Mouse (Mus musculus) limb, embryonic 14.5 days (tissue): Measurements from ENCODE around the gene Ccdc85b. TPM values are rescaled to one million over a fixed set of nuclear protein-coding genes. Genes with fewer than 3 reads are reported as not detected.
"Not testable (repeated sequence)": the region's sequence is repeated elsewhere in the genome, so short reads cannot be mapped to it uniquely, and the experiment has no call there.

Experiments used
- ATAC-seq: fragments of 200-750 bp; cut with Nextera tagmentation; 2 replicates; pipeline ENCODE4 v1.8.0; 2017; ENCODE audit warnings: low read depth, moderate number of reproducible peaks, moderate TSS enrichment; ENCODE audit not compliant: low FRiP score
- DNase-seq: peaks from one replicate; pipeline ENCODE4 v3.0.0-alpha.2; 2015; ENCODE audit warnings: low spot score
- H3K27ac ChIP-seq: fragments of 300-500 bp; sonication (generic); replicated peaks from 2 replicates; pipeline ENCODE4 v1.5.1; 2014; ENCODE audit warnings: low read depth, mild to moderate bottlenecking, low read length, moderate library complexity, mixed read lengths
- H3K27me3 ChIP-seq: fragments of 300-500 bp; sonication (generic); 2 replicates; pipeline ENCODE4 v1.6.1; 2014; ENCODE audit warnings: low read length, mixed read lengths; ENCODE audit not compliant: control insufficient read depth, insufficient read depth
- H3K36me3 ChIP-seq: fragments of 300-500 bp; sonication (generic); 2 replicates; pipeline ENCODE4 v1.6.1; 2014; ENCODE audit warnings: mild to moderate bottlenecking, low read length, moderate library complexity, mixed read lengths; ENCODE audit not compliant: control insufficient read depth, insufficient read depth
- H3K4me1 ChIP-seq: fragments of 300-500 bp; sonication (generic); 2 replicates; pipeline ENCODE4 v1.6.1; 2014; ENCODE audit warnings: antibody characterized with exemption, low read length, mixed read lengths; ENCODE audit not compliant: control insufficient read depth, insufficient read depth
- H3K4me2 ChIP-seq: fragments of 300-500 bp; sonication (generic); replicated peaks from 2 replicates; pipeline ENCODE4 v1.6.1; 2014; ENCODE audit warnings: low read depth, mild to moderate bottlenecking, low read length, moderate library complexity; ENCODE audit not compliant: severe bottlenecking
- H3K4me3 ChIP-seq: fragments of 300-500 bp; sonication (generic); replicated peaks from 2 replicates; pipeline ENCODE4 v1.5.1; 2014; ENCODE audit warnings: low read length
- H3K9ac ChIP-seq: fragments of 300-500 bp; sonication (generic); 2 replicates; pipeline ENCODE4 v1.6.1; 2014; ENCODE audit warnings: mild to moderate bottlenecking, low read depth, low read length, moderate library complexity; ENCODE audit not compliant: severe bottlenecking
- H3K9me3 ChIP-seq: fragments of 300-500 bp; sonication (generic); 2 replicates; pipeline ENCODE4 v1.6.1; 2016; ENCODE audit warnings: low read length; ENCODE audit not compliant: control insufficient read depth
- POLR2A ChIP-seq: fragments of 200-500 bp; IDR thresholded peaks from 2 replicates; pipeline ENCODE4 v1.8.0; 2012; ENCODE audit warnings: inconsistent platforms, mild to moderate bottlenecking, moderate library complexity, borderline replicate concordance; ENCODE audit not compliant: insufficient read depth, insufficient read length; ENCODE audit errors: extremely low read depth
- WGBS: fragments of 180-500 bp; shearing (Covaris S2); extraction: QIAGEN DNeasy Blood & Tissue Kit; methylation state at CpG from one replicate; pipeline ENCODE4 v1.1.7; 2014; 5-methylcytosine and 5-hydroxymethylcytosine counted together
- polyA plus RNA-seq, 2 experiments: library from polyadenylated mRNA; depleted of rRNA in 1 of 2; stranded (reverse) in 1 of 2; unstranded in 1 of 2; fragments of >200 nt; fragmentation: Nextera tagmentation in 1 of 2; extraction: Ambion mirVana in 1 of 2; gene quantifications; 2 replicates each; pipeline versions ENCODE4 v1.2.1 to v1.2.3; 2012 to 2014

The Ccdc85b gene
- polyA plus RNA-seq, 2 experiments, result 6.5 to 6.9 TPM

GRCm38 (mm10) chr19:5409068-5409467, 48.6 kb downstream of the Ccdc85b start:
- Histone ChIP-seq H3K4me3 (no peak overlapping the region), H3K27me3 (no peaks in the 10 kb centered on the region), H3K36me3 (no peaks in the 10 kb centered on the region), H3K9me3 (no peaks in the 10 kb centered on the region), H3K9ac (no peak overlapping the region), H3K4me1 (peaks cover 9% of the 10 kb centered on the region; the same call in 1 of the 2 replicates), H3K27ac (0 out of 2 replicates have a peak overlapping the region, but pooled peaks have one; percentile 10), H3K4me2 (no peak overlapping the region)
- 53% methylated on average over 5 of the region's 5 CpGs for WGBS
- ATAC-seq (no peak), DNase-seq (no peak)
- no peak for TF ChIP-seq POLR2A

- Histone ChIP-seq H3K27me3 (no peaks in the 10 kb centered on the region), H3K4me3 (no peak overlapping the region), H3K9me3 (no peaks in the 10 kb centered on the region), H3K4me1 (peaks cover 9% of the 10 kb centered on the region; the same call in 1 of the 2 replicates), H3K9ac (no peak overlapping the region), H3K4me2 (no peak overlapping the region), H3K36me3 (no peaks in the 10 kb centered on the region), H3K27ac (0 out of 2 replicates have a peak overlapping the region, but pooled peaks have one; percentile 10)
- no peak for DNase-seq
- no peak for ATAC-seq
- WGBS, result 88% methylated on average over 13 of the region's 13 CpGs
- TF ChIP-seq POLR2A, result no peak
Measured at GRCm38 (mm10) chr19:5408057-5409001, 49.4 kb downstream of the Ccdc85b start.

- WGBS, result 13% methylated on average over 7 of the region's 7 CpGs
- Histone ChIP-seq H3K27ac (peak overlapping the region; percentile 94), H3K36me3 (no peaks in the 10 kb centered on the region), H3K4me3 (peak overlapping the region; percentile 60), H3K9ac (peak overlapping the region; percentile 77), H3K4me1 (peaks cover 9% of the 10 kb centered on the region; the same call in 1 of the 2 replicates), H3K4me2 (peak overlapping the region; percentile 79), H3K9me3 (no peaks in the 10 kb centered on the region), H3K27me3 (no peaks in the 10 kb centered on the region)
- no peak for TF ChIP-seq POLR2A
- ATAC-seq, result peak; percentile 41; the same call in 1 of the 2 replicates
- DNase-seq, result peak; percentile 77
Measured at GRCm38 (mm10) chr19:5407133-5407532, 50.6 kb downstream of the Ccdc85b start.

GRCm38 (mm10) chr19:5406531-5407126, 51.1 kb downstream of the Ccdc85b start:
- ATAC-seq (peak; percentile 78), DNase-seq (peak; percentile 36)
- 5% methylated on average over 17 of the region's 25 CpGs for WGBS

GRCm38 (mm10) chr19:5405924-5406323, 51.8 kb downstream of the Ccdc85b start:
- H3K27me3 ChIP-seq, result no peaks in the 10 kb centered on the region
- peaks cover 7% of the 10 kb centered on the region; the same call in 1 of the 2 replicates for H3K4me1 ChIP-seq
- H3K36me3 ChIP-seq, result no peaks in the 10 kb centered on the region
- no peak for TF ChIP-seq POLR2A
- peak overlapping the region; percentile 35 for H3K4me3 ChIP-seq
- H3K9ac ChIP-seq, result peak overlapping the region; percentile 43; the same call in 1 of the 2 replicates
- H3K4me2 ChIP-seq, result peak overlapping the region; percentile 57
- 14% methylated on average over 7 of the region's 7 CpGs for WGBS
- DNase-seq (no peak), ATAC-seq (no peak)
- no peaks in the 10 kb centered on the region for H3K9me3 ChIP-seq
- peak overlapping the region; percentile 59 for H3K27ac ChIP-seq

More at GRCm38 (mm10) chr19:5406531-5407126, 51.1 kb downstream of the Ccdc85b start:
- H3K27me3 ChIP-seq, H3K4me1 ChIP-seq, H3K9me3 ChIP-seq, H3K36me3 ChIP-seq: not testable (repeated sequence)
- Histone ChIP-seq H3K4me3 (peak overlapping the region; percentile 60), H3K9ac (peak overlapping the region; percentile 77), H3K4me2 (peak overlapping the region; percentile 79), H3K27ac (peak overlapping the region; percentile 94)

Other genes starting within 250 kb of the Ccdc85b start
- 42.0 and 53.7 TPM in 2 replicates for gene Pacs1, start 184.8 kb downstream of the Ccdc85b start, polyA plus RNA-seq (2012; rRNA removed)
- gene Pacs1, start 184.8 kb downstream of the Ccdc85b start, polyA plus RNA-seq (2014; fragmentation: Nextera tagmentation; extraction: Ambion mirVana), result 30.7 and 33.1 TPM in 2 replicates
- 173 and 174 TPM in 2 replicates for gene Sf3b2, start 162.4 kb downstream of the Ccdc85b start, polyA plus RNA-seq (2012; rRNA removed)
- gene Sf3b2, start 162.4 kb downstream of the Ccdc85b start, polyA plus RNA-seq (2014; fragmentation: Nextera tagmentation; extraction: Ambion mirVana), result 289 and 335 TPM in 2 replicates
- gene Gal3st3, start 159.6 kb downstream of the Ccdc85b start, polyA plus RNA-seq (2012; rRNA removed), result 7.1 and 10.8 TPM in 2 replicates
- gene Gal3st3, start 159.6 kb downstream of the Ccdc85b start, polyA plus RNA-seq (2014; fragmentation: Nextera tagmentation; extraction: Ambion mirVana), result 5.0 and 7.4 TPM in 2 replicates
- gene Catsper1, start 122.2 kb downstream of the Ccdc85b start, polyA plus RNA-seq (2012; rRNA removed), result not detected in 2 replicates
- gene Catsper1, start 122.2 kb downstream of the Ccdc85b start, polyA plus RNA-seq (2014; fragmentation: Nextera tagmentation; extraction: Ambion mirVana), result not detected in 2 replicates
- 1.6 and 3.0 TPM in 2 replicates for gene Cst6, start 108.3 kb downstream of the Ccdc85b start, polyA plus RNA-seq (2012; rRNA removed)
- gene Cst6, start 108.3 kb downstream of the Ccdc85b start, polyA plus RNA-seq (2014; fragmentation: Nextera tagmentation; extraction: Ambion mirVana), result 4.6 and 8.5 TPM in 2 replicates
- 39.4 and 41.8 TPM in 2 replicates for gene Eif1ad, start 91.2 kb downstream of the Ccdc85b start, polyA plus RNA-seq (2012; rRNA removed)
- gene Eif1ad, start 91.2 kb downstream of the Ccdc85b start, polyA plus RNA-seq (2014; fragmentation: Nextera tagmentation; extraction: Ambion mirVana), result 43.5 and 43.7 TPM in 2 replicates
- gene Banf1, start 90.7 kb downstream of the Ccdc85b start, polyA plus RNA-seq (2012; rRNA removed), result 222 and 265 TPM in 2 replicates
- 411 and 420 TPM in 2 replicates for gene Banf1, start 90.7 kb downstream of the Ccdc85b start, polyA plus RNA-seq (2014; fragmentation: Nextera tagmentation; extraction: Ambion mirVana)
- gene Sart1, start 69.2 kb downstream of the Ccdc85b start, polyA plus RNA-seq (2012; rRNA removed), result 49.7 and 66.4 TPM in 2 replicates
- gene Sart1, start 69.2 kb downstream of the Ccdc85b start, polyA plus RNA-seq (2014; fragmentation: Nextera tagmentation; extraction: Ambion mirVana), result 67.1 and 76.1 TPM in 2 replicates
- 0.13 and 0.14 TPM in 2 replicates for gene Tsga10ip, start 55.4 kb downstream of the Ccdc85b start, polyA plus RNA-seq (2012; rRNA removed)
- 0.18 TPM in 1 of 2 replicates, not detected in the other for gene Tsga10ip, start 55.4 kb downstream of the Ccdc85b start, polyA plus RNA-seq (2014; fragmentation: Nextera tagmentation; extraction: Ambion mirVana)
- gene Drap1, start 32.9 kb downstream of the Ccdc85b start, polyA plus RNA-seq (2012; rRNA removed), result 163 and 236 TPM in 2 replicates
- 219 and 233 TPM in 2 replicates for gene Drap1, start 32.9 kb downstream of the Ccdc85b start, polyA plus RNA-seq (2014; fragmentation: Nextera tagmentation; extraction: Ambion mirVana)
- 97.5 and 132 TPM in 2 replicates for gene AI837181, start 32.8 kb downstream of the Ccdc85b start, polyA plus RNA-seq (2012; rRNA removed)
- 57.1 and 61.9 TPM in 2 replicates for gene AI837181, start 32.8 kb downstream of the Ccdc85b start, polyA plus RNA-seq (2014; fragmentation: Nextera tagmentation; extraction: Ambion mirVana)
- gene Fosl1, start 10.3 kb downstream of the Ccdc85b start, polyA plus RNA-seq (2012; rRNA removed), result 0.06 and 0.09 TPM in 2 replicates
- gene Fosl1, start 10.3 kb downstream of the Ccdc85b start, polyA plus RNA-seq (2014; fragmentation: Nextera tagmentation; extraction: Ambion mirVana), result not detected in 2 replicates
- 139 and 171 TPM in 2 replicates for gene Fibp, start 2.7 kb upstream of the Ccdc85b start, polyA plus RNA-seq (2012; rRNA removed)
- gene Fibp, start 2.7 kb upstream of the Ccdc85b start, polyA plus RNA-seq (2014; fragmentation: Nextera tagmentation; extraction: Ambion mirVana), result 113 and 118 TPM in 2 replicates
- gene Ctsw, start 10.6 kb upstream of the Ccdc85b start, polyA plus RNA-seq (2012; rRNA removed), result 0.33 and 0.56 TPM in 2 replicates
- gene Ctsw, start 10.6 kb upstream of the Ccdc85b start, polyA plus RNA-seq (2014; fragmentation: Nextera tagmentation; extraction: Ambion mirVana), result 0.96 and 1.2 TPM in 2 replicates
- 239 and 314 TPM in 2 replicates for gene Efemp2, start 16.1 kb upstream of the Ccdc85b start, polyA plus RNA-seq (2012; rRNA removed)
- 193 and 202 TPM in 2 replicates for gene Efemp2, start 16.1 kb upstream of the Ccdc85b start, polyA plus RNA-seq (2014; fragmentation: Nextera tagmentation; extraction: Ambion mirVana)
- gene Mus81, start 30.5 kb upstream of the Ccdc85b start, polyA plus RNA-seq (2012; rRNA removed), result 40.8 and 53.5 TPM in 2 replicates
- 33.9 and 38.7 TPM in 2 replicates for gene Mus81, start 30.5 kb upstream of the Ccdc85b start, polyA plus RNA-seq (2014; fragmentation: Nextera tagmentation; extraction: Ambion mirVana)
- 913 and 966 TPM in 2 replicates for gene Cfl1, start 32.6 kb upstream of the Ccdc85b start, polyA plus RNA-seq (2012; rRNA removed)
- gene Cfl1, start 32.6 kb upstream of the Ccdc85b start, polyA plus RNA-seq (2014; fragmentation: Nextera tagmentation; extraction: Ambion mirVana), result 2,572 and 2,655 TPM in 2 replicates
- gene 1700020D05Rik, start 45.9 kb upstream of the Ccdc85b start, polyA plus RNA-seq (2012; rRNA removed), result 2.4 and 3.1 TPM in 2 replicates
- gene 1700020D05Rik, start 45.9 kb upstream of the Ccdc85b start, polyA plus RNA-seq (2014; fragmentation: Nextera tagmentation; extraction: Ambion mirVana), result not detected in 2 replicates
- gene Snx32, start 52.6 kb upstream of the Ccdc85b start, polyA plus RNA-seq (2012; rRNA removed), result 23.6 and 26.0 TPM in 2 replicates
- 9.6 and 10.5 TPM in 2 replicates for gene Snx32, start 52.6 kb upstream of the Ccdc85b start, polyA plus RNA-seq (2014; fragmentation: Nextera tagmentation; extraction: Ambion mirVana)
- gene Ovol1, start 102.8 kb upstream of the Ccdc85b start, polyA plus RNA-seq (2012; rRNA removed), result 5.6 and 7.2 TPM in 2 replicates
- gene Ovol1, start 102.8 kb upstream of the Ccdc85b start, polyA plus RNA-seq (2014; fragmentation: Nextera tagmentation; extraction: Ambion mirVana), result 9.9 and 12.8 TPM in 2 replicates
- gene Ap5b1, start 110.1 kb upstream of the Ccdc85b start, polyA plus RNA-seq (2012; rRNA removed), result 2.6 and 3.5 TPM in 2 replicates
- gene Ap5b1, start 110.1 kb upstream of the Ccdc85b start, polyA plus RNA-seq (2014; fragmentation: Nextera tagmentation; extraction: Ambion mirVana), result 3.1 and 3.7 TPM in 2 replicates
- gene Rnaseh2c, start 144.0 kb upstream of the Ccdc85b start, polyA plus RNA-seq (2012; rRNA removed), result 101 and 103 TPM in 2 replicates
- 95.5 and 107 TPM in 2 replicates for gene Rnaseh2c, start 144.0 kb upstream of the Ccdc85b start, polyA plus RNA-seq (2014; fragmentation: Nextera tagmentation; extraction: Ambion mirVana)
- gene Kat5, start 152.3 kb upstream of the Ccdc85b start, polyA plus RNA-seq (2012; rRNA removed), result 115 and 127 TPM in 2 replicates
- 27.4 and 34.6 TPM in 2 replicates for gene Kat5, start 152.3 kb upstream of the Ccdc85b start, polyA plus RNA-seq (2014; fragmentation: Nextera tagmentation; extraction: Ambion mirVana)
- gene Rela, start 179.6 kb upstream of the Ccdc85b start, polyA plus RNA-seq (2012; rRNA removed), result 59.8 and 88.7 TPM in 2 replicates
- gene Rela, start 179.6 kb upstream of the Ccdc85b start, polyA plus RNA-seq (2014; fragmentation: Nextera tagmentation; extraction: Ambion mirVana), result 54.8 and 57.2 TPM in 2 replicates
- 62.5 and 86.0 TPM in 2 replicates for gene Sipa1, start 205.8 kb upstream of the Ccdc85b start, polyA plus RNA-seq (2012; rRNA removed)
- 27.9 and 29.1 TPM in 2 replicates for gene Sipa1, start 205.8 kb upstream of the Ccdc85b start, polyA plus RNA-seq (2014; fragmentation: Nextera tagmentation; extraction: Ambion mirVana)
- 30.1 and 38.9 TPM in 2 replicates for gene Map3k11, start 230.8 kb upstream of the Ccdc85b start, polyA plus RNA-seq (2012; rRNA removed)
- gene Map3k11, start 230.8 kb upstream of the Ccdc85b start, polyA plus RNA-seq (2014; fragmentation: Nextera tagmentation; extraction: Ambion mirVana), result 19.0 and 20.7 TPM in 2 replicates
- gene Pcnx3, start 231.0 kb upstream of the Ccdc85b start, polyA plus RNA-seq (2012; rRNA removed), result 101 and 160 TPM in 2 replicates
- gene Pcnx3, start 231.0 kb upstream of the Ccdc85b start, polyA plus RNA-seq (2014; fragmentation: Nextera tagmentation; extraction: Ambion mirVana), result 31.8 and 32.3 TPM in 2 replicates
- gene Kcnk7, start 246.5 kb upstream of the Ccdc85b start, polyA plus RNA-seq (2012; rRNA removed), result 0.41 and 0.63 TPM in 2 replicates
- gene Kcnk7, start 246.5 kb upstream of the Ccdc85b start, polyA plus RNA-seq (2014; fragmentation: Nextera tagmentation; extraction: Ambion mirVana), result 0.65 and 0.81 TPM in 2 replicates